9 mouse cellular contexts compared by ENCODE assay signal in genomic region chr7:139978278-139978892, GRCm38 (mm10). TPM values are rescaled to one million over a fixed set of nuclear protein-coding genes. Genes with fewer than 3 reads are reported as not detected.
DNase-seq lines count a peak whose midpoint lies in the region; ATAC-seq and TF ChIP-seq lines count a peak whose summit lies in the region.
"Had no signal": no experiment of that assay in that cellular context is flagged by ENCODE, and none has a peak within 500 bp of the region (broad histone marks: within the 10 kb centered on the region; RNA-seq: fewer than 3 reads in every experiment).

TSS of gene 6430531B16Rik (minus strand) at chr7:139978755.

- peak; percentile 92 for DNase-seq in embryo, embryonic 10 days (ENCODE audit: low spot score)
- DNase-seq in gastrocnemius, adult 8-10 months (ENCODE audit: low spot score in 2 of 2): peak; percentile 43 to 76
- peak; percentile 93 for DNase-seq in hindbrain, postnatal 0 days (ENCODE audit: low spot score)
- DNase-seq in left cerebral cortex, adult 11 months (ENCODE audit: low spot score): peak; percentile 82
- peak; percentile 78 for DNase-seq in lung, postnatal 25 days (ENCODE audit: low spot score)
- peak; percentile 87 for DNase-seq in retina, embryonic 14.5 days (ENCODE audit: low spot score)
- peak; percentile 79 for DNase-seq in thymus, postnatal 25 days

- H3K27me3 ChIP-seq in hindbrain, postnatal 0 days (ENCODE audit: insufficient read depth, low read length): no peaks in the 10 kb centered on the region

- H3K4me2 ChIP-seq in hindbrain, postnatal 0 days (ENCODE audit: low read depth, low read length): peak within 1 kb of the TSS; percentile 76

- no peaks in the 10 kb centered on the region for H3K9me3 ChIP-seq in hindbrain, postnatal 0 days (ENCODE audit: low read length)

- peak within 1 kb of the TSS; percentile 44 for H3K4me3 ChIP-seq in hindbrain, postnatal 0 days (ENCODE audit: low read length)
- H3K4me3 ChIP-seq: myocyte had no signal

- WGBS in hindbrain, postnatal 0 days: 3% methylated on average over 32 of the region's 32 CpGs

- peak within 1 kb of the TSS; percentile 17; the same call in 1 of the 2 replicates for H3K27ac ChIP-seq in hindbrain, postnatal 0 days

- H3K36me3 ChIP-seq in hindbrain, postnatal 0 days (ENCODE audit: insufficient read depth, low read length): no peaks in the 10 kb centered on the region

- no peak for TF ChIP-seq CTCF in hindbrain, postnatal 0 days (IDR thresholded peaks at IDR 0.05; ENCODE audit: low read depth)

- no peaks in the 10 kb centered on the region for H3K4me1 ChIP-seq in hindbrain, postnatal 0 days (ENCODE audit: insufficient read depth, low read length)

- peak within 1 kb of the TSS; percentile 50 for H3K9ac ChIP-seq in hindbrain, postnatal 0 days (replicated peaks; ENCODE audit: low read length)

- peak; percentile 88 for ATAC-seq in activated CD4-positive, CD25-positive, alpha-beta regulatory T cell, adult 4 months
- peak; percentile 96 for ATAC-seq in hindbrain, postnatal 0 days

RNA-seq across cellular contexts. Expression of gene 6430531B16Rik, which starts in this region (rescaled TPM):
- 1 to 10 TPM in 1 of 2 experiments, not detected in 1; 1.2 TPM for polyA plus RNA-seq in activated CD4-positive, CD25-positive, alpha-beta regulatory T cell, adult 4 months (2017; shearing (Covaris generic))
- total RNA-seq in gastrocnemius, adult 8-10 months (2022): not detected
- 2.9 TPM in 1 of 2 replicates, not detected in the other for total RNA-seq in hindbrain, postnatal 0 days (2014; rRNA removed)
- polyA plus RNA-seq in hindbrain, postnatal 0 days (2015; fragmentation: Nextera tagmentation; extraction: Ambion mirVana): 1.3 and 1.8 TPM in 2 replicates

Comparison
In these comparisons a context has a peak if more than half of its experiments do, and no peak if none do; other contexts are left out.
1. Peak in every context shown above with its lines: DNase-seq, ATAC-seq, H3K4me3 ChIP-seq and H3K27ac ChIP-seq.
2. Peak in DNase-seq in gastrocnemius, adult 8-10 months; RNA of the gene not detected or under 1 TPM.